Mouse (Mus musculus): ENCODE data around the gene Lsm7. TPM values are rescaled to one million over a fixed set of nuclear protein-coding genes. Genes with fewer than 3 reads are reported as not detected.
"Not testable (repeated sequence)": the region's sequence is repeated elsewhere in the genome, so short reads cannot be mapped to it uniquely, and the experiment has no call there.

Lsm7 gene
- polyA plus RNA-seq, 1 experiment from 2014 or later, result 337 TPM

DNA sequence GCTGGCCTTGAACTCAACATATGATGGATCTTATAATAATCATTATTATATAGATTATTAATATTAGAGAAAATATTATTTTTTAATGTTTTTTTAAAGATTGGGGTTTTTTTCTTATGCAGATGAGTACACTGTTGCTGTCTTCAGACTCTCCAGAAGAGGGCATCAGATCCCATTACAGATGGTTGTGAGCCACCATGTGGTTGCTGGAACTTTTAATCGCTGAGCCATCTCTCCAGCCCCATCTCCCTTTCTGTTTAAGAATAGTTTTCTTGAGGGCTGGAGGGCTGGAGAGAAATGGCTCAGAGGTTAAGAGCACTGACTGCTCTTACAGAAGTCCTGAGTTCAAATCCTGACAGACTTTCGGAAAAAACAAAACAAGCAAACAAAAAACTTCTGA is 33.0 kb downstream of the Lsm7 start:
- DNase-seq, result peak; percentile 62
- ATAC-seq (ENCODE audit: insufficient read depth), result no peak
- no peak overlapping the region for H3K9ac ChIP-seq
- no peak overlapping the region for H3K4me3 ChIP-seq (ENCODE audit: low read depth, low read length)
- no peaks in the 10 kb centered on the region for H3K36me3 ChIP-seq (ENCODE audit: insufficient read depth)
- no peak overlapping the region for H3K4me2 ChIP-seq
- H3K27me3 ChIP-seq (ENCODE audit: insufficient read depth, low read length), result no peaks in the 10 kb centered on the region
- 38% methylated on average over 2 of the region's 2 CpGs for WGBS
- no peak overlapping the region for H3K27ac ChIP-seq (ENCODE audit: low read depth)
- no peaks in the 10 kb centered on the region for H3K9me3 ChIP-seq (ENCODE audit: low read depth, low read length)
- no peaks in the 10 kb centered on the region for H3K4me1 ChIP-seq (ENCODE audit: insufficient read depth)
- peak; percentile 62 for TF ChIP-seq CTCF (IDR thresholded peaks at IDR 0.05; ENCODE audit: low read depth)

DNA sequence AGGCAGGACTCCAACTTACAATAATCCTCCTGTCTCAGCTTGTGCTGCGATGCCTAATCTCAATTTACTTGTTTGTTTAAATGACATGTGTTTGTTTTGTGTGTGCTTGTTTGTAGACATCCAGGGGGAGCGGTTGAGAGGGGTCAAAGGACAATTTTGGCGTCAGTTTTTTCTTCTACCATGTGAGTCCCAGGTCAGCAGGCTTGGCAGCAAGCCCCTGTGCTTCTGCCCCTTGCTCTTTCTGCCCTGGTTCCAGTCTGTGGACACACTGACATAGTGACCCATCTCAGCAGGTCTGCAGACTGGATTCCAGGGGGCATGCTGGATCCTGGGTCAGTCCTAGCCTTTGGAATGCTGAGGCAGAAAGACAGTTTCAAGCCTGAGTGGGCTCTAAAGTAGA is 35.6 kb downstream of the Lsm7 start:
- Histone ChIP-seq H3K4me2 (no peak overlapping the region), H3K4me3 (ENCODE audit: low read depth, low read length) (no peak overlapping the region), H3K9me3 (ENCODE audit: low read depth, low read length) (no peaks in the 10 kb centered on the region), H3K27ac (ENCODE audit: low read depth) (no peak overlapping the region; the same call in 1 of the 2 replicates), H3K4me1 (ENCODE audit: insufficient read depth) (no peaks in the 10 kb centered on the region), H3K27me3 (ENCODE audit: insufficient read depth, low read length) (no peaks in the 10 kb centered on the region), H3K36me3 (ENCODE audit: insufficient read depth) (no peaks in the 10 kb centered on the region), H3K9ac (no peak overlapping the region; the same call in 1 of the 2 replicates)
- no peak for TF ChIP-seq CTCF (IDR thresholded peaks at IDR 0.05; ENCODE audit: low read depth)
- ATAC-seq (ENCODE audit: insufficient read depth) (no peak), DNase-seq (no peak)
- WGBS, result 23% methylated on average over 3 of the region's 3 CpGs

DNA sequence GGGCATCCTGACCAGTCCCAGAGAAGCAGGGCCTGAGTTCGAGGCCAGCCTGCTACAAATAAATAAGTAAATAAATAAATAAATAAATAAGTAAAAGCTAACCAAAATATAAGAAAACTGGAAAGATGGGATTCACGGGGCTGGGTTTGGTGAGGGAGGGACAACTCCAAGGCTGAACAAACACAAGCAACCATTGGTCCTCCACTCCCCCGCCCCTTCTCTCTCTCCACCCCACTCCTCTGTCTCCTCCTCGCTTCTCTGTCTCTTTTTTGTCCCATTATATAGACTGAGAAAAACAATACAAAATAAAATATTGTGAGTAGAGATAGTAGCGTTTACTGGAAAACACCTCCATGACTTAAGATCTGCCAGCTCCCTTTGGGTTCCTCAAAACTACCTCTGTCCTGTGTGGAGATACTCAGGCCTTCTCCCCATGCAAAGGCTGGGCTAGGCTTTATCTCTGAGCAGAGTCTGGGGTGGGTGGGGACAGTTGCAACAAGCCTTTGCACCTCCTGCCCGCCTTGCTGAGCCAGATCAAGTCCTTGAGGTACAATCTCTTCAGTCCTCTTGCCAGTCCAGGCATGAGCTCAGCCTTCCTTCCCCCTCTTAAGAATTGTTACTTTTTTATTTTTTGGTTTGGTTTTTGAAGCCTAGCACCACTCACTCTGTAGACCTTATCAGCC is 36.3 kb downstream of the Lsm7 start:
- DNase-seq (no peak), ATAC-seq (ENCODE audit: insufficient read depth) (no peak)
- Histone ChIP-seq H3K36me3 (ENCODE audit: insufficient read depth) (no peaks in the 10 kb centered on the region), H3K4me2 (no peak overlapping the region), H3K9ac (no peak overlapping the region), H3K27ac (ENCODE audit: low read depth) (no peak overlapping the region; the same call in 1 of the 2 replicates), H3K4me1 (ENCODE audit: insufficient read depth) (no peaks in the 10 kb centered on the region), H3K27me3 (ENCODE audit: insufficient read depth, low read length) (no peaks in the 10 kb centered on the region), H3K9me3 (ENCODE audit: low read depth, low read length) (no peaks in the 10 kb centered on the region), H3K4me3 (ENCODE audit: low read depth, low read length) (no peak overlapping the region)
- WGBS, result 54% methylated on average over 6 of the region's 6 CpGs
- no peak for TF ChIP-seq CTCF (IDR thresholded peaks at IDR 0.05; ENCODE audit: low read depth)

DNA sequence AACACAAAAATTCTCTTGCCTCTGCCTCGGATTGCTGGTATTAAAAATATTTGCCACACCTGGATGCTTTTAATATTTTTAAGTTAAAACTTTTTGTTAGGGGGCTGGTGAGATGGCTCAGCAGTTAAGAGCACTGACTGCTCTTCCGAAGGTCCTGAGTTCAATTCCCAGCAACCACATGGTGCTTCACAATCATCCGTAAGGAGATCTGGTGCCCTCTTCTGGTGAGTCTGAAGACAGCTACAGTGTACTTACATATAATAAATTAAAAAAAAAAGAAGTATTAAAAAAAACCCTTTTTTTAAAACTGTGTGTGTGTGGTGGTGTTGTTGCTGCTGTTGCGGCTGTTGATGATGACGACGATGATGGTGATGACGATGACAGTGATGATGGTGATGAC is 37.1 kb downstream of the Lsm7 start:
- H3K4me3 ChIP-seq (ENCODE audit: low read depth, low read length); DNase-seq; H3K4me2 ChIP-seq; H3K9ac ChIP-seq; H3K4me1 ChIP-seq (ENCODE audit: insufficient read depth); H3K36me3 ChIP-seq (ENCODE audit: insufficient read depth); ATAC-seq (ENCODE audit: insufficient read depth); H3K27ac ChIP-seq (ENCODE audit: low read depth); H3K9me3 ChIP-seq (ENCODE audit: low read depth, low read length); H3K27me3 ChIP-seq (ENCODE audit: insufficient read depth, low read length): not testable (repeated sequence)
- TF ChIP-seq CTCF (IDR thresholded peaks at IDR 0.05; ENCODE audit: low read depth), result peak; percentile 20; the same call in 1 of the 2 replicates
- 77% methylated on average over 7 of the region's 7 CpGs for WGBS

DNA sequence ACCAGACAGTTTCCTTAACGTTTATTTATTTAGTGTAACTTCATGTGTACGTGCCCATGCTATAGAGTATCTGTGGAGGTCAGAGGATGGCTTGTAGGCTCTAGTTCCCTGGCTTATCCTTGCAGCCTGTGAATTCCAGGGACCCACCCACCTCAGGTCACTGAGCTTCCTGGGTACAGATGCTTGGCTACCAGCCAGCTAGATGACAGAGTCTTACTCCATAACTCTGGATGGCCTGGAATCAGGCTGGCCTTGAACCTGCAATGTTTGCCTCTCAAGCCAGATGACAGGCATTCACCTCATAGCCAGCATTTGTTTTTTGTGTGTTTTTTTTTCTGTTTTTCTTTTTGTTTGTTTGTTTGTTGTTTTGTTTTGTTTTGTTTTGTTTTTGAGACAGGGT is 37.8 kb downstream of the Lsm7 start:
- no peak for TF ChIP-seq CTCF (IDR thresholded peaks at IDR 0.05; ENCODE audit: low read depth)
- H3K36me3 ChIP-seq (ENCODE audit: insufficient read depth), result no peaks in the 10 kb centered on the region
- no peak overlapping the region for H3K27ac ChIP-seq (ENCODE audit: low read depth)
- no peak overlapping the region for H3K9ac ChIP-seq
- no peaks in the 10 kb centered on the region for H3K27me3 ChIP-seq (ENCODE audit: insufficient read depth, low read length)
- no peak for ATAC-seq (ENCODE audit: insufficient read depth)
- H3K4me1 ChIP-seq (ENCODE audit: insufficient read depth), result no peaks in the 10 kb centered on the region
- H3K9me3 ChIP-seq (ENCODE audit: low read depth, low read length), result no peaks in the 10 kb centered on the region
- no peak overlapping the region for H3K4me3 ChIP-seq (ENCODE audit: low read depth, low read length)
- WGBS, result 42% methylated on average over 2 of the region's 2 CpGs
- no peak overlapping the region for H3K4me2 ChIP-seq
- no peak for DNase-seq

DNA sequence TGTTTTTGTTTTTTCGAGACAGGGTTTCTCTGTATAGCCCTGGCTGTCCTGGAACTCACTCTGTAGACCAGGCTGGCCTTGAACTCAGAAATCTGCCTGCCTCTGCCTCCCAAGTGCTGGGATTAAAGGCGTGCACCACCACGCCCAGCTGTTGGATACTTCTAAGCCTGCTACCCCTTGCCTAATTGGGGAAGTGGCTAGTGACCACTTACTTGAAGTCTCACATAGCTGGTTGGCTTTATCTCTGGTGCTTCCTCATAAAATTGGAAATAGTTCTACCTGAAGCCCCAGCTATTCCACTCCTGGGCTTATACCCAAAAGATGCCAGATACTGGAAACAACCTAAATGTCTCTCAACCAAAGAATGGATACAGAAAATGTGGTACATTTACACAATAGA is 38.7 kb downstream of the Lsm7 start:
- H3K4me1 ChIP-seq (ENCODE audit: insufficient read depth); H3K36me3 ChIP-seq (ENCODE audit: insufficient read depth); H3K9ac ChIP-seq; H3K27ac ChIP-seq (ENCODE audit: low read depth); ATAC-seq (ENCODE audit: insufficient read depth); H3K9me3 ChIP-seq (ENCODE audit: low read depth, low read length); DNase-seq; H3K4me3 ChIP-seq (ENCODE audit: low read depth, low read length); H3K27me3 ChIP-seq (ENCODE audit: insufficient read depth, low read length); H3K4me2 ChIP-seq: not testable (repeated sequence)
- 79% methylated on average over 3 of the region's 3 CpGs for WGBS

DNA sequence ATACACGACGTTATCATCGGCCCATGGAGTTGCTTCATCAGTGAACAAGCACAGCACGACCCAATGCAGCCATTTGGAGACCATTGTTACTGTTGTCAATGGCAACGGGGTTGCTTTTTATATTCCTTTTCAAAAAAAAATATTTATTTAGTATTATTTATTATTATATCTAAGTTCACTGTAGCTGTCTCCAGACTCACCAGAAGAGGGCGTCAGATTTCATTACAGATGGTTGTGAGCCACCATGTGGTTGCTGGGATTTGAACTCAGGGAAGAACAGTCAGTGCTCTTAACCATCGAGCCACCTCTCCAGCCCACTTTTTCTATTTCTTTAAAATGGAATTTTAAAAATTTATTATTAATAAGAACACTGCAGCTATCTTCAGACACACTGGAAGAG is 40.2 kb downstream of the Lsm7 start:
- Histone ChIP-seq H3K9me3 (ENCODE audit: low read depth, low read length) (no peaks in the 10 kb centered on the region), H3K4me3 (ENCODE audit: low read depth, low read length) (no peak overlapping the region), H3K36me3 (ENCODE audit: insufficient read depth) (no peaks in the 10 kb centered on the region), H3K27me3 (ENCODE audit: insufficient read depth, low read length) (peaks cover 7% of the 10 kb centered on the region), H3K27ac (ENCODE audit: low read depth) (no peak overlapping the region), H3K4me2 (no peak overlapping the region), H3K9ac (no peak overlapping the region), H3K4me1 (ENCODE audit: insufficient read depth) (no peaks in the 10 kb centered on the region; the same call in 1 of the 2 replicates)
- 60% methylated on average over 7 of the region's 7 CpGs for WGBS
- TF ChIP-seq CTCF (IDR thresholded peaks at IDR 0.05; ENCODE audit: low read depth), result no peak
- ATAC-seq (ENCODE audit: insufficient read depth), result no peak
- DNase-seq, result no peak

All from lung, embryonic 14.5 days (tissue).